Mouse (Mus musculus): Measurements from ENCODE around the gene Fa2h. TPM values are rescaled to one million over a fixed set of nuclear protein-coding genes. Genes with fewer than 3 reads are reported as not detected.
A peak's percentile ranks its signal among the peaks of the same experiment; 100 is the strongest.

The Fa2h gene
- polyA plus RNA-seq, 1 experiment from 2014 or later, result 0.10 TPM

GRCm38 (mm10) chr8:111389581-111389980 lies 4.0 kb downstream of the Fa2h start:
- WGBS, result 75% methylated on average over 4 of the region's 4 CpGs
- no peak for ATAC-seq (ENCODE audit: insufficient number of reproducible peaks, insufficient read depth, low FRiP score, low TSS enrichment)
- Histone ChIP-seq H3K4me1 (peaks cover 12% of the 10 kb centered on the region), H3K9me3 (no peaks in the 10 kb centered on the region), H3K36me3 (no peaks in the 10 kb centered on the region), H3K4me2 (replicated peaks) (no peak overlapping the region), H3K27ac (no peak overlapping the region), H3K4me3 (no peak overlapping the region), H3K27me3 (peaks cover 37% of the 10 kb centered on the region), H3K9ac (no peak overlapping the region)

- Histone ChIP-seq H3K4me2 (replicated peaks) (no peak overlapping the region), H3K9me3 (no peaks in the 10 kb centered on the region), H3K4me1 (no peaks in the 10 kb centered on the region), H3K27me3 (peaks cover 3% of the 10 kb centered on the region), H3K36me3 (no peaks in the 10 kb centered on the region), H3K4me3 (no peak overlapping the region), H3K9ac (no peak overlapping the region), H3K27ac (no peak overlapping the region)
- ATAC-seq (ENCODE audit: insufficient number of reproducible peaks, insufficient read depth, low FRiP score, low TSS enrichment), result no peak
- whole genome bisulfite sequencing, result 75% methylated on average over 9 of the region's 9 CpGs
Observed at GRCm38 (mm10) chr8:111385915-111386314, 7.7 kb downstream of the Fa2h start.

DNA sequence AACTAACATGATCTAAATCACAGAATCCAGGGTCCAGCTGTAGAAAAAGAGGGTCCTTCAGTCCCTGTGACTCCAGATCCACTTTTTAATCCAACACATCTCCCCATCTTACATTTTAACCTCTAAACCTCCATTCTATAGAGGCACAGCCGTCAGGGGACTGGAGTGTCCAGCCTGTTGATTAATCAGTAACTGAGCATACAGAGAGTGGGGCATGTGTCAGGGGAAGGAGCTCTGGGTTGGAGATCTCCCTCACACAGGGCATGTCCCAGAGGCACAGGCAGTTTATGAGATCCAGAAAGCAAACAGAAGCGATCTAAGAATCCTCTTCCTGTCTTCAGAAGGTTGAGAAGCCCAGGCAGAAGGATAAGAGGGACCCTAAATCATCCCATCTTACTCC lies 9.0 kb downstream of the Fa2h start:
- Histone ChIP-seq H3K9me3 (no peaks in the 10 kb centered on the region), H3K27ac (no peak overlapping the region), H3K27me3 (no peaks in the 10 kb centered on the region), H3K4me3 (no peak overlapping the region), H3K4me2 (replicated peaks) (no peak overlapping the region), H3K36me3 (no peaks in the 10 kb centered on the region), H3K9ac (no peak overlapping the region), H3K4me1 (no peaks in the 10 kb centered on the region)
- ATAC-seq (ENCODE audit: insufficient number of reproducible peaks, insufficient read depth, low FRiP score, low TSS enrichment), result no peak
- WGBS, result 59% methylated on average over 2 of the region's 2 CpGs

- Histone ChIP-seq H3K27me3 (no peaks in the 10 kb centered on the region), H3K4me1 (peaks cover 8% of the 10 kb centered on the region), H3K4me2 (replicated peaks) (no peak overlapping the region), H3K36me3 (no peaks in the 10 kb centered on the region), H3K9me3 (no peaks in the 10 kb centered on the region), H3K9ac (no peak overlapping the region), H3K4me3 (no peak overlapping the region), H3K27ac (no peak overlapping the region)
- ATAC-seq (ENCODE audit: insufficient number of reproducible peaks, insufficient read depth, low FRiP score, low TSS enrichment), result no peak
- WGBS, result 22% methylated on average over 6 of the region's 6 CpGs
Observed at GRCm38 (mm10) chr8:111375192-111375591, 18.4 kb downstream of the Fa2h start.

DNA sequence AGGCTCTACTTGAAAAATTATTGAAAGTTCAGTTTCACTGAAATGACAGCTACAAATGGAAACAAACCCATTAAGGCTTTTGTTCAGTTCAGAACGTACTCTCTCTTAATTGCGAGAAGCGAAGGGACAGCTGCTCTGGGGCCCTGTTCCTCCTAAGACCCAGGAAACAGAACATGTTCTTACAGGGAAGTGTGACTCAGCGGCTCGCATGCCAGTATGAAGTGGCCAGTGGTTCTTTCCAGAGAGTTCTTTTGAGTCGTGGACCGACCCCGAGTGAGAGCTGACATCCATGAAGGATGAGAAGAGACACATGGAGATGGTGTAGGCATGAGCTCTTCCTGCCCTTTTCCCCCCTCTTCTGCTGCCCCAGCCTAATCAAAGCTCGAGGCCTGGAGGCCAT lies 23.9 kb downstream of the Fa2h start:
- H3K27ac ChIP-seq, result no peak overlapping the region
- 84% methylated on average over 9 of the region's 9 CpGs for WGBS
- no peak overlapping the region for H3K4me2 ChIP-seq (replicated peaks)
- ATAC-seq (ENCODE audit: insufficient number of reproducible peaks, insufficient read depth, low FRiP score, low TSS enrichment), result no peak
- peaks cover 3% of the 10 kb centered on the region; the same call in 1 of the 2 replicates for H3K27me3 ChIP-seq
- H3K36me3 ChIP-seq, result no peaks in the 10 kb centered on the region
- no peak overlapping the region for H3K4me3 ChIP-seq
- H3K9me3 ChIP-seq, result no peaks in the 10 kb centered on the region
- peaks cover 3% of the 10 kb centered on the region; the same call in 1 of the 2 replicates for H3K4me1 ChIP-seq
- no peak overlapping the region for H3K9ac ChIP-seq

DNA sequence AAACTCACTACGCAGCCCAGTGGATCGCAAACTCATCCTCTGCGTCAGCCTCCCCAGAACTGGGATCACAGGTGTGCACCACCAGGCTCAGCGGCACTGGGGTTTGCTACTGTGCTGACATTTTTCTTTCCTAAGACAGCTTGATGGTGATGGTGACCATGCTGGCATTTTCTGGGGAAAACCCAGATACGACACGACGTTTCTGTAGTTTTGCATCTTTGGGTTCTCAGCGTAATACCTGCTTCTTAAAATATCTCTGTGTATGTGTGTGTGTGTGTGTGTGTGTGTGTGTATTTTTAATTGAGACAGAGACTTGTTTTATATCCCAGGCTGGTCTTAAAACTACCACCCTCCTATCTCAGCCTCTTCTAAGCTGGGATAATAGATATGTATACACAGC lies 26.3 kb downstream of the Fa2h start:
- no peak overlapping the region for H3K9ac ChIP-seq
- no peak overlapping the region for H3K27ac ChIP-seq
- WGBS, result 82% methylated on average over 8 of the region's 8 CpGs
- peaks cover 3% of the 10 kb centered on the region; the same call in 1 of the 2 replicates for H3K4me1 ChIP-seq
- H3K36me3 ChIP-seq, result no peaks in the 10 kb centered on the region
- H3K27me3 ChIP-seq, result peaks cover 7% of the 10 kb centered on the region; the same call in 1 of the 2 replicates
- no peak for ATAC-seq (ENCODE audit: insufficient number of reproducible peaks, insufficient read depth, low FRiP score, low TSS enrichment)
- peak overlapping the region; percentile 18; the same call in 1 of the 2 replicates for H3K4me2 ChIP-seq (replicated peaks)
- H3K4me3 ChIP-seq, result no peak overlapping the region
- no peaks in the 10 kb centered on the region for H3K9me3 ChIP-seq

- peaks cover 3% of the 10 kb centered on the region; the same call in 1 of the 2 replicates for H3K4me1 ChIP-seq
- H3K4me3 ChIP-seq, result no peak overlapping the region
- no peaks in the 10 kb centered on the region for H3K36me3 ChIP-seq
- H3K9ac ChIP-seq, result no peak overlapping the region
- no peak for ATAC-seq (ENCODE audit: insufficient number of reproducible peaks, insufficient read depth, low FRiP score, low TSS enrichment)
- no peak overlapping the region for H3K27ac ChIP-seq
- H3K27me3 ChIP-seq, result peaks cover 7% of the 10 kb centered on the region; the same call in 1 of the 2 replicates
- peak overlapping the region; percentile 18; the same call in 1 of the 2 replicates for H3K4me2 ChIP-seq (replicated peaks)
- 41% methylated on average over 14 of the region's 14 CpGs for WGBS
- no peaks in the 10 kb centered on the region for H3K9me3 ChIP-seq
Observed at GRCm38 (mm10) chr8:111366610-111367234, 26.9 kb downstream of the Fa2h start.

DNA sequence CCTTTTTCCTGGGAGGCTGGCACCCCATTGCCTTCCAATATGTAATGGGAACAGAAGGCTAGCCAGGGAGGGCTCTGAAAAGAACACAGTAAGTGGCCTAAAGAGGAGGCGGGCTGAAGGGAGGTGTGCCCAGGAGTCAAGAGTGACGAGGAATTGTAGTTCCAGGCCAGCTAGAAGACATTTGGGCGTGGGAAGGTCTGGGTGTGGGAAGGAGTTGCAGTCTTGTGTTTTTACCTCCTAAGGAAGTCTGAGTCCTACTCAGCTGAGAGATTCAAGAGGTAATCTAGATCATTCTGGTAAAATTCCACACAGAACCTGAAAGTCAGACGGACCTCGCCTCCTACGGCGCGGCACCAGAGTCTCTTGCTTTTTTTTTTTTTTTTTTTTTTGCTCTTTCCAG lies 30.1 kb downstream of the Fa2h start:
- peaks cover 7% of the 10 kb centered on the region; the same call in 1 of the 2 replicates for H3K27me3 ChIP-seq
- WGBS, result 78% methylated on average over 8 of the region's 8 CpGs
- no peak overlapping the region for H3K9ac ChIP-seq
- peaks cover 6% of the 10 kb centered on the region for H3K4me1 ChIP-seq
- H3K9me3 ChIP-seq, result no peaks in the 10 kb centered on the region
- H3K27ac ChIP-seq, result no peak overlapping the region
- no peaks in the 10 kb centered on the region for H3K36me3 ChIP-seq
- no peak for ATAC-seq (ENCODE audit: insufficient number of reproducible peaks, insufficient read depth, low FRiP score, low TSS enrichment)
- no peak overlapping the region for H3K4me2 ChIP-seq (replicated peaks)
- H3K4me3 ChIP-seq, result no peak overlapping the region

DNA sequence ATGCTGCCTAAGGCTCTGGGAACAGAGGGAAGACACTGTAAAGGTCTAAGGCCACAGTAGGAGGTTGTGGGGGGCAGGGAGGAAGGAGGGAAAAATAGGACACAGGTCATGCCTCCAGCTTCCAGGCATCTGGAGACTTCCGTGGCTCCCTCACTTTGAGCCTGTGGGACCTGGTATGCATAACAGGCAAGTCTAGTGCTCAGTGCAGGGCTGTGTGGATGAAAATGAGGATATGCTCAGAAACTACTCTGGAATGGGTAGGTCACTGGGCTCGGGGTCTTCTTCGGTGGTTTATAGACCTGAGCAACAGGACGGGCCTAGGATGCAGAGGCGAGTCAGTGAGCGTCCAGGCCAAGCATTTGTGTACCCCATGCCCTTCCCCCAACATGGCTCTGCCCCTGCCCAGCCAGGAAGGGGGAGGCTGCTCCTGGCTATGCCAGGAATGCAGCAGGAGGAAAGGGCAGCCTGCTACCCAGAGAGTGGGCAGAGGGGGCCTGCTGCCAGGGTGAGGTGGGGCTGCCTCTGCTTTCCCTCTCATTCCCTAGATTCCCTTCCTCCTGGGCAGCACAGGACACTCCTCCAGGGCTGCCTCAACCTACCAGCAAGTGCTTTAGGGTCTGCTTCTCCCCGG lies 32.9 kb downstream of the Fa2h start:
- Histone ChIP-seq H3K4me1 (peaks cover 3% of the 10 kb centered on the region; the same call in 1 of the 2 replicates), H3K36me3 (no peaks in the 10 kb centered on the region), H3K4me2 (replicated peaks) (no peak overlapping the region), H3K9me3 (no peaks in the 10 kb centered on the region), H3K4me3 (no peak overlapping the region), H3K27ac (no peak overlapping the region), H3K9ac (no peak overlapping the region), H3K27me3 (0 out of 2 replicates have a peak, but pooled peaks cover 4% of the 10 kb centered on the region)
- 55% methylated on average over 7 of the region's 7 CpGs for WGBS
- ATAC-seq (ENCODE audit: insufficient number of reproducible peaks, insufficient read depth, low FRiP score, low TSS enrichment), result no peak

DNA sequence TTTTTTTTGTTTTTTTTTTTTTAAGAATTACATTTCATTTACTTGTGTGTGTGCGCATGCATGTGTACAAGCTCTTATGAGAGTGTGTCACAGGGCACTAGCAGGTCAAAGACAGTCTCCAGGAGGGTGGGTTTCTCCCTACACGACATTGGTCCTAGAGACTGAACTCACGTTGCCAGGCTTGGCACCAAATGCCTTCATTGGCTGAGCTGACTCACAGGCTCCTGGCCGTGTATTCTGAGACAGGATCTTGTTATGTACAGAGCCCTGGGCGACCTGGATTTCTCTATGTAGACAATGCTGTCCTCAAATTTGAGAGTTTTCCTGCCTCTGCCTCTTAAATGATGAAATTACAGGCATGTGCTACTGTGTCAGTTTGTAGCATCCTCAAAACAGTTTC lies 33.7 kb downstream of the Fa2h start:
- H3K9ac ChIP-seq, result no peak overlapping the region
- H3K27ac ChIP-seq, result no peak overlapping the region
- H3K4me3 ChIP-seq, result no peak overlapping the region
- H3K36me3 ChIP-seq, result no peaks in the 10 kb centered on the region
- ATAC-seq (ENCODE audit: insufficient number of reproducible peaks, insufficient read depth, low FRiP score, low TSS enrichment), result no peak
- H3K9me3 ChIP-seq, result no peaks in the 10 kb centered on the region
- WGBS, result 68% methylated on average over 5 of the region's 5 CpGs
- no peak overlapping the region for H3K4me2 ChIP-seq (replicated peaks)
- 0 out of 2 replicates have a peak, but pooled peaks cover 4% of the 10 kb centered on the region for H3K27me3 ChIP-seq
- peaks cover 3% of the 10 kb centered on the region; the same call in 1 of the 2 replicates for H3K4me1 ChIP-seq

GRCm38 (mm10) chr8:111358905-111359304 lies 34.7 kb downstream of the Fa2h start:
- Histone ChIP-seq H3K27me3 (0 out of 2 replicates have a peak, but pooled peaks cover 4% of the 10 kb centered on the region), H3K27ac (no peak overlapping the region), H3K4me3 (no peak overlapping the region), H3K36me3 (no peaks in the 10 kb centered on the region), H3K9me3 (no peaks in the 10 kb centered on the region), H3K9ac (no peak overlapping the region), H3K4me2 (replicated peaks) (no peak overlapping the region), H3K4me1 (peaks cover 3% of the 10 kb centered on the region; the same call in 1 of the 2 replicates)
- ATAC-seq (ENCODE audit: insufficient number of reproducible peaks, insufficient read depth, low FRiP score, low TSS enrichment), result no peak
- WGBS, result 58% methylated on average over 1 of the region's 1 CpGs

- Histone ChIP-seq H3K4me1 (peaks cover 3% of the 10 kb centered on the region; the same call in 1 of the 2 replicates), H3K4me3 (no peak overlapping the region), H3K27ac (no peak overlapping the region), H3K27me3 (no peaks in the 10 kb centered on the region), H3K36me3 (no peaks in the 10 kb centered on the region), H3K9ac (no peak overlapping the region), H3K9me3 (no peaks in the 10 kb centered on the region), H3K4me2 (replicated peaks) (no peak overlapping the region)
- WGBS, result 83% methylated on average over 4 of the region's 4 CpGs
- ATAC-seq (ENCODE audit: insufficient number of reproducible peaks, insufficient read depth, low FRiP score, low TSS enrichment), result no peak
Observed at GRCm38 (mm10) chr8:111357433-111357832, 36.2 kb downstream of the Fa2h start.
